Comparison of ENCODE assay signal across 16 mouse cellular contexts in the genomic region with DNA sequence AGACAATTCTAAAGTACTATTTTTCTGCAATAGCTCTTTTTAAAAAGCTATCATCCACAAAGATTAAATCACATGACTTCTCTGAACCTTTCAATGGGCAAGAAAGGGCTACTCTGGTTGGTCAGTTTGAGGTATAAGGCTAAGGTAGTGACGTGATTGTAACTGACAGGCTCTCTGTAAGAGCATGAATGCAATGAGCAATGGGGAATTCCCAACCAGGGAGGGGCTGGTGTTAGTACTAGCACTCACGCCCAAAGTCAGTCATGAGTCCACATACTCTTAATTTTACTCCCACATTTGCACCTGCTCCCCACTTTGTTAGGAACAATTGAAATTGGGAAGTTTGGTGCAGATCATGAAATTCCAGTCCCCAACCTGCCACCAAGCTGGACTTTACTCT.
"Had no signal": no experiment of that assay in that cellular context is flagged by ENCODE, and none has a peak within 500 bp of the region (broad histone marks: within the 10 kb centered on the region; RNA-seq: fewer than 3 reads in every experiment).

No protein-coding gene starts in this region.

- H3K9me3 ChIP-seq: limb, embryonic 12.5 days; liver, embryonic 13.5 days; lung, embryonic 15.5 days; stomach, embryonic 15.5 days had no signal

- H3K27me3 ChIP-seq: limb, embryonic 12.5 days; liver, embryonic 13.5 days; lung, embryonic 15.5 days; midbrain, embryonic 12.5 days; stomach, embryonic 15.5 days had no signal

- H3K9ac ChIP-seq: limb, embryonic 12.5 days; liver, embryonic 13.5 days; liver, postnatal 0 days; lung, embryonic 15.5 days; midbrain, embryonic 12.5 days; stomach, embryonic 15.5 days had no signal

- H3K27ac ChIP-seq: left cerebral cortex, adult 2 months; liver, embryonic 13.5 days; lung, embryonic 15.5 days; macrophage; midbrain, embryonic 12.5 days; stomach, embryonic 15.5 days had no signal

- H3K4me2 ChIP-seq: limb, embryonic 12.5 days; liver, embryonic 13.5 days; lung, embryonic 15.5 days; midbrain, embryonic 12.5 days; stomach, embryonic 15.5 days had no signal

- H3K4me3 ChIP-seq: left cerebral cortex, adult 2 months; limb, embryonic 12.5 days; liver, embryonic 13.5 days; lung, embryonic 15.5 days; midbrain, embryonic 12.5 days; stomach, embryonic 15.5 days had no signal

- DNase-seq: kidney, adult 18-20 months; kidney, postnatal 25 days; liver; liver, embryonic 13.5 days; liver, postnatal 0 days; lung, postnatal 14 days; right cerebral cortex, postnatal 4 days; spleen, adult 18-20 months; thymus, adult 2 months; thymus, postnatal 25 days had no signal

- H3K36me3 ChIP-seq: limb, embryonic 12.5 days; liver, embryonic 13.5 days; lung, embryonic 15.5 days; midbrain, embryonic 12.5 days; stomach, embryonic 15.5 days had no signal

- H3K4me1 ChIP-seq: lung, embryonic 15.5 days; stomach, embryonic 15.5 days had no signal
